Mouse (Mus musculus) kidney, postnatal 0 days (tissue): ENCODE data around the gene Art3. TPM values are rescaled to one million over a fixed set of nuclear protein-coding genes. Genes with fewer than 3 reads are reported as not detected.

ENCODE experiments used
- ATAC-seq: fragments of 200-750 bp; cut with Nextera tagmentation; replicated peaks from 2 replicates; pipeline ENCODE4 v1.8.0; 2017; ENCODE audit warnings: low read depth, moderate number of reproducible peaks, moderate TSS enrichment, moderate library complexity; ENCODE audit not compliant: low FRiP score
- DNase-seq: peaks from one replicate; pipeline ENCODE4 v3.0.0-alpha.2; 2016; ENCODE audit warnings: low spot score
- H3K27ac ChIP-seq: fragments of 300-500 bp; sonication (generic); 2 replicates; pipeline ENCODE4 v1.5.1; 2014; ENCODE audit warnings: mild to moderate bottlenecking
- H3K27me3 ChIP-seq: fragments of 300-500 bp; sonication (generic); 2 replicates; pipeline ENCODE4 v1.6.1; 2014; ENCODE audit warnings: low read length, mixed read lengths; ENCODE audit not compliant: insufficient read depth
- H3K36me3 ChIP-seq: fragments of 300-500 bp; sonication (generic); 2 replicates; pipeline ENCODE4 v1.6.1; 2014; ENCODE audit warnings: low read length, mixed read lengths; ENCODE audit not compliant: insufficient read depth
- H3K4me1 ChIP-seq: fragments of 300-500 bp; sonication (generic); replicated peaks from 2 replicates; pipeline ENCODE4 v1.6.1; 2014; ENCODE audit warnings: antibody characterized with exemption, low read length, mixed read lengths; ENCODE audit not compliant: insufficient read depth
- H3K4me2 ChIP-seq: fragments of 300-500 bp; sonication (generic); 2 replicates; pipeline ENCODE4 v1.6.1; 2014; ENCODE audit warnings: mild to moderate bottlenecking, low read length, moderate library complexity, mixed read lengths
- H3K4me3 ChIP-seq: fragments of 300-500 bp; sonication (generic); replicated peaks from 2 replicates; pipeline ENCODE4 v1.5.1; 2014; ENCODE audit warnings: low read depth, low read length
- H3K9ac ChIP-seq: fragments of 300-500 bp; sonication (generic); 2 replicates; pipeline ENCODE4 v1.6.1; 2014; ENCODE audit warnings: low read depth, low read length
- H3K9me3 ChIP-seq: fragments of 300-500 bp; sonication (generic); replicated peaks from 2 replicates; pipeline ENCODE4 v1.6.1; 2016; ENCODE audit warnings: low read length, inconsistent platforms, mixed read lengths
- CTCF ChIP-seq: IDR thresholded peaks from 2 replicates; pipeline ENCODE4 v1.5.1; 2016; ENCODE audit warnings: antibody characterized with exemption, low read depth, mild to moderate bottlenecking, moderate library complexity
- WGBS: fragments of 180-500 bp; shearing (Covaris S2); extraction: QIAGEN DNeasy Blood & Tissue Kit; methylation state at CpG from one replicate; pipeline ENCODE4 v1.1.7; 2014; 5-methylcytosine and 5-hydroxymethylcytosine counted together
- polyA plus RNA-seq: library from polyadenylated mRNA; unstranded; fragments of >200 nt; fragmentation: Nextera tagmentation; extraction: Ambion mirVana; gene quantifications from 2 replicates; pipeline ENCODE4 v1.2.1, GENCODE M21; 2015

The Art3 gene
- polyA plus RNA-seq, 1 experiment from 2014 or later = 9.2 TPM

GRCm38 (mm10) chr5:92430723-92431122 is 99.1 kb downstream of the Art3 start:
- Histone ChIP-seq H3K4me3 (no peak overlapping the region), H3K27ac (no peak overlapping the region), H3K4me1 (no peaks in the 10 kb centered on the region), H3K27me3 (no peaks in the 10 kb centered on the region), H3K9ac (no peak overlapping the region), H3K9me3 (no peaks in the 10 kb centered on the region), H3K4me2 (no peak overlapping the region), H3K36me3 (peaks cover 14% of the 10 kb centered on the region)
- no peak for ATAC-seq
- DNase-seq = no peak
- no peak for TF ChIP-seq CTCF
- WGBS = 90% methylated on average over 5 of the region's 5 CpGs

- no peaks in the 10 kb centered on the region for H3K27me3 ChIP-seq
- no peak overlapping the region for H3K27ac ChIP-seq
- DNase-seq (no peak), ATAC-seq (no peak)
- no peaks in the 10 kb centered on the region for H3K4me1 ChIP-seq
- no peak for TF ChIP-seq CTCF
- no peak overlapping the region for H3K4me2 ChIP-seq
- no peaks in the 10 kb centered on the region for H3K9me3 ChIP-seq
- peaks cover 14% of the 10 kb centered on the region for H3K36me3 ChIP-seq
- H3K4me3 ChIP-seq = no peak overlapping the region
- WGBS = 84% methylated on average over 7 of the region's 7 CpGs
- H3K9ac ChIP-seq = no peak overlapping the region
Observed at GRCm38 (mm10) chr5:92431611-92432010, 100.0 kb downstream of the Art3 start.

GRCm38 (mm10) chr5:92434070-92434469 is 102.4 kb downstream of the Art3 start:
- DNase-seq (peak; percentile 27), ATAC-seq (no peak)
- Histone ChIP-seq H3K36me3 (0 out of 2 replicates have a peak, but pooled peaks cover 3% of the 10 kb centered on the region), H3K9me3 (no peaks in the 10 kb centered on the region), H3K27ac (no peak overlapping the region), H3K4me2 (peak overlapping the region; percentile 85), H3K4me1 (no peaks in the 10 kb centered on the region), H3K4me3 (peak overlapping the region; percentile 99), H3K27me3 (no peaks in the 10 kb centered on the region), H3K9ac (peak overlapping the region; percentile 81)
- TF ChIP-seq CTCF = no peak
- WGBS = under 1% methylated on average over 12 of the region's 12 CpGs

- no peak; the same call in 1 of the 2 replicates for ATAC-seq
- Histone ChIP-seq H3K4me1 (no peaks in the 10 kb centered on the region), H3K4me2 (peak overlapping the region; percentile 85), H3K9ac (peak overlapping the region; percentile 81), H3K4me3 (peak overlapping the region; percentile 99), H3K27ac (peak overlapping the region; percentile 89), H3K9me3 (no peaks in the 10 kb centered on the region), H3K27me3 (no peaks in the 10 kb centered on the region), H3K36me3 (no peaks in the 10 kb centered on the region)
- TF ChIP-seq CTCF = no peak
- 0% methylated on average over 31 of the region's 39 CpGs for WGBS
- DNase-seq = peak; percentile 20
Observed at GRCm38 (mm10) chr5:92434571-92434985, 103.0 kb downstream of the Art3 start.

GRCm38 (mm10) chr5:92435025-92435584 is 103.5 kb downstream of the Art3 start, which contains the start of gene Nup54:
Gene Nup54, minus strand, starts transcription at chr5:92435219.
- DNase-seq (peak; percentile 98), ATAC-seq (peak; percentile 99)
- Histone ChIP-seq H3K36me3 (no peaks in the 10 kb centered on the region), H3K9me3 (no peaks in the 10 kb centered on the region), H3K4me2 (peak within 1 kb of the TSS; percentile 85), H3K4me1 (no peaks in the 10 kb centered on the region), H3K4me3 (peak within 1 kb of the TSS; percentile 99), H3K9ac (peak within 1 kb of the TSS; percentile 81), H3K27me3 (no peaks in the 10 kb centered on the region), H3K27ac (peak within 1 kb of the TSS; percentile 89)
- 1% methylated on average over 34 of the region's 34 CpGs for WGBS
- TF ChIP-seq CTCF = no peak

GRCm38 (mm10) chr5:92438540-92438939 is 106.9 kb downstream of the Art3 start:
- H3K36me3 ChIP-seq = no peaks in the 10 kb centered on the region; the same call in 1 of the 2 replicates
- H3K4me3 ChIP-seq = no peak overlapping the region
- H3K27me3 ChIP-seq = no peaks in the 10 kb centered on the region
- no peak overlapping the region for H3K9ac ChIP-seq
- ATAC-seq (no peak), DNase-seq (no peak)
- H3K9me3 ChIP-seq = no peaks in the 10 kb centered on the region
- H3K4me1 ChIP-seq = no peaks in the 10 kb centered on the region
- no peak overlapping the region for H3K27ac ChIP-seq
- no peak for TF ChIP-seq CTCF
- WGBS = 81% methylated on average over 8 of the region's 8 CpGs
- no peak overlapping the region for H3K4me2 ChIP-seq
